Mouse (Mus musculus) stomach, postnatal 0 days (tissue): ENCODE measurements around the gene Trim8.

Source experiments
- CTCF ChIP-seq: IDR thresholded peaks from 2 replicates; pipeline ENCODE4 v1.5.1; 2016; ENCODE audit warnings: antibody characterized with exemption, low read depth, mild to moderate bottlenecking, moderate library complexity
- EP300 ChIP-seq: optimal IDR thresholded peaks from 2 replicates; pipeline ENCODE3; 2016; ENCODE audit warnings: antibody characterized with exemption

DNA sequence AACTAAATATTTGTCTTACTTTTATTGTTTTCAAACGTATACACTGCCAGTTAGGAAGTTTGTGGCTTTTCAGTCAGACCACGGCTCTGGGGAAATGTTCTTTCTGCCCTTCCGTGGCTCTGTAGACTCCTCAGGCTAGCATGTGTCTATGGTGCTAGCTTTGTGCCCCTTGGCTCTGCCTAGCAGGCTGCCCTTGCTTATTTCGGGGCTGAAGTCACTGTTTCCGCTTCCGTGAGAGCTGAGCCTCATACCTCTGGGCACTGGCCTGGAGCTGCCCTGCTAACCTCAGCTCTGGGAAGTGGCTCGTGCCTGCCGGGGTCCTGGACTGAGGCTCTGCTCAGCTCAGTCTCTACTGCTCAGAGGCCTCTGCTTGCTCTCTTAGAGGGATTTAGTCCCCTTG lies 6.4 kb upstream of the Trim8 start:
- TF ChIP-seq CTCF: no peak
- no peak for TF ChIP-seq EP300
